Mouse (Mus musculus): ENCODE measurements around the gene Zfp362. TPM values are rescaled to one million over a fixed set of nuclear protein-coding genes. Genes with fewer than 3 reads are reported as not detected.
A peak's percentile ranks its signal among the peaks of the same experiment; 100 is the strongest.

Zfp362 gene
- polyA plus RNA-seq, 2 experiments: 6.2 to 7.6 TPM

- 89% methylated on average over 9 of the region's 9 CpGs for WGBS (ENCODE audit: insufficient replicate concordance)
- H3K4me1 ChIP-seq (replicated peaks; ENCODE audit: control insufficient read depth in 2 of 2, insufficient read depth in 2 of 2, low read length in 1 of 2): no peaks in the 10 kb centered on the region; a peak in 1 of 4 replicates
- no peak for TF ChIP-seq EP300 (IDR thresholded peaks at IDR 0.05; ENCODE audit: low read depth)
- peak; percentile 89 for TF ChIP-seq CTCF (IDR thresholded peaks at IDR 0.05; ENCODE audit: low read depth)
- ATAC-seq (ENCODE audit: insufficient read depth) (peak; percentile 27; the same call in 1 of the 2 replicates), DNase-seq (ENCODE audit: low read depth in 3 of 3, low spot score in 3 of 3) (peak in 2 of 3 experiments; percentile 23 to 25)
- no peak overlapping the region for H3K4me2 ChIP-seq (ENCODE audit: low read depth)
- no peak overlapping the region for H3K27ac ChIP-seq
- H3K36me3 ChIP-seq (replicated peaks; ENCODE audit: control insufficient read depth, insufficient read depth, low read depth): no peaks in the 10 kb centered on the region; the same call in 1 of the 2 replicates
- no peaks in the 10 kb centered on the region for H3K9me3 ChIP-seq (ENCODE audit: control insufficient read depth, low read length)
- no peak overlapping the region for H3K9ac ChIP-seq (replicated peaks)
- no peaks in the 10 kb centered on the region for H3K27me3 ChIP-seq (ENCODE audit: control insufficient read depth, insufficient read depth, low read length)
- no peak overlapping the region for H3K4me3 ChIP-seq (ENCODE audit: insufficient read depth in 1 of 2, low read depth in 2 of 2, low read length in 2 of 2)
These were observed 31.4 kb downstream of the Zfp362 start for GRCm38 (mm10) chr4:128774467-128774866.

GRCm38 (mm10) chr4:128773820-128774219 is 32.0 kb downstream of the Zfp362 start:
- no peak for TF ChIP-seq EP300 (IDR thresholded peaks at IDR 0.05; ENCODE audit: low read depth)
- TF ChIP-seq CTCF (IDR thresholded peaks at IDR 0.05; ENCODE audit: low read depth): no peak
- H3K9me3 ChIP-seq (ENCODE audit: control insufficient read depth, low read length): no peaks in the 10 kb centered on the region

GRCm38 (mm10) chr4:128770698-128771097 is 35.1 kb downstream of the Zfp362 start:
- H3K27me3 ChIP-seq (ENCODE audit: control insufficient read depth, insufficient read depth, low read length): no peaks in the 10 kb centered on the region
- DNase-seq (ENCODE audit: low read depth in 3 of 3, low spot score in 3 of 3) (no peak), ATAC-seq (ENCODE audit: insufficient read depth) (no peak)
- TF ChIP-seq EP300 (IDR thresholded peaks at IDR 0.05; ENCODE audit: low read depth) (no peak), CTCF (IDR thresholded peaks at IDR 0.05; ENCODE audit: low read depth) (no peak)
- no peak overlapping the region for H3K27ac ChIP-seq
- WGBS (ENCODE audit: insufficient replicate concordance): 70% methylated on average over 5 of the region's 5 CpGs
- no peaks in the 10 kb centered on the region; the same call in 1 of the 2 replicates for H3K36me3 ChIP-seq (replicated peaks; ENCODE audit: control insufficient read depth, insufficient read depth, low read depth)
- no peaks in the 10 kb centered on the region; a peak in 1 of 4 replicates for H3K4me1 ChIP-seq (replicated peaks; ENCODE audit: control insufficient read depth in 2 of 2, insufficient read depth in 2 of 2, low read length in 1 of 2)
- H3K9me3 ChIP-seq (ENCODE audit: control insufficient read depth, low read length): no peaks in the 10 kb centered on the region
- no peak overlapping the region for H3K4me3 ChIP-seq (ENCODE audit: insufficient read depth in 1 of 2, low read depth in 2 of 2, low read length in 2 of 2)
- no peak overlapping the region for H3K4me2 ChIP-seq (ENCODE audit: low read depth)
- H3K9ac ChIP-seq (replicated peaks): no peak overlapping the region

More at GRCm38 (mm10) chr4:128773820-128774219, 32.0 kb downstream of the Zfp362 start:
- no peaks in the 10 kb centered on the region; the same call in 1 of the 2 replicates for H3K36me3 ChIP-seq (replicated peaks; ENCODE audit: control insufficient read depth, insufficient read depth, low read depth)
- H3K9ac ChIP-seq (replicated peaks): no peak overlapping the region
- WGBS (ENCODE audit: insufficient replicate concordance): 74% methylated on average over 11 of the region's 11 CpGs
- ATAC-seq (ENCODE audit: insufficient read depth) (no peak), DNase-seq (ENCODE audit: low read depth in 3 of 3, low spot score in 3 of 3) (no peak)
- no peaks in the 10 kb centered on the region; a peak in 1 of 4 replicates for H3K4me1 ChIP-seq (replicated peaks; ENCODE audit: control insufficient read depth in 2 of 2, insufficient read depth in 2 of 2, low read length in 1 of 2)
- no peak overlapping the region for H3K4me2 ChIP-seq (ENCODE audit: low read depth)
- H3K27me3 ChIP-seq (ENCODE audit: control insufficient read depth, insufficient read depth, low read length): no peaks in the 10 kb centered on the region
- H3K27ac ChIP-seq: no peak overlapping the region
- no peak overlapping the region for H3K4me3 ChIP-seq (ENCODE audit: insufficient read depth in 1 of 2, low read depth in 2 of 2, low read length in 2 of 2)

GRCm38 (mm10) chr4:128769569-128770355 is 36.1 kb downstream of the Zfp362 start:
- Histone ChIP-seq H3K4me1 (replicated peaks; ENCODE audit: control insufficient read depth in 2 of 2, insufficient read depth in 2 of 2, low read length in 1 of 2) (no peaks in the 10 kb centered on the region; a peak in 1 of 4 replicates), H3K4me3 (ENCODE audit: insufficient read depth in 1 of 2, low read depth in 2 of 2, low read length in 2 of 2) (no peak overlapping the region), H3K9me3 (ENCODE audit: control insufficient read depth, low read length) (no peaks in the 10 kb centered on the region), H3K27ac (no peak overlapping the region), H3K9ac (replicated peaks) (no peak overlapping the region), H3K27me3 (ENCODE audit: control insufficient read depth, insufficient read depth, low read length) (no peaks in the 10 kb centered on the region), H3K4me2 (ENCODE audit: low read depth) (no peak overlapping the region), H3K36me3 (replicated peaks; ENCODE audit: control insufficient read depth, insufficient read depth, low read depth) (no peaks in the 10 kb centered on the region; the same call in 1 of the 2 replicates)
- DNase-seq (ENCODE audit: low read depth in 3 of 3, low spot score in 3 of 3) (no peak), ATAC-seq (ENCODE audit: insufficient read depth) (no peak)
- WGBS (ENCODE audit: insufficient replicate concordance): 62% methylated on average over 13 of the region's 13 CpGs
- no peak for TF ChIP-seq CTCF (IDR thresholded peaks at IDR 0.05; ENCODE audit: low read depth)
- TF ChIP-seq EP300 (IDR thresholded peaks at IDR 0.05; ENCODE audit: low read depth): no peak

- no peaks in the 10 kb centered on the region for H3K27me3 ChIP-seq (ENCODE audit: control insufficient read depth, insufficient read depth, low read length)
- H3K4me1 ChIP-seq (replicated peaks; ENCODE audit: control insufficient read depth in 2 of 2, insufficient read depth in 2 of 2, low read length in 1 of 2): no peaks in the 10 kb centered on the region; a peak in 1 of 4 replicates
- H3K4me3 ChIP-seq (ENCODE audit: insufficient read depth in 1 of 2, low read depth in 2 of 2, low read length in 2 of 2): no peak overlapping the region
- WGBS (ENCODE audit: insufficient replicate concordance): 69% methylated on average over 13 of the region's 13 CpGs
- no peak for DNase-seq (ENCODE audit: low read depth in 3 of 3, low spot score in 3 of 3)
- H3K9ac ChIP-seq (replicated peaks): no peak overlapping the region
- H3K9me3 ChIP-seq (ENCODE audit: control insufficient read depth, low read length): no peaks in the 10 kb centered on the region
- ATAC-seq (ENCODE audit: insufficient read depth): no peak
- no peak for TF ChIP-seq CTCF (IDR thresholded peaks at IDR 0.05; ENCODE audit: low read depth)
- no peak for TF ChIP-seq EP300 (IDR thresholded peaks at IDR 0.05; ENCODE audit: low read depth)
- no peak overlapping the region for H3K4me2 ChIP-seq (ENCODE audit: low read depth)
- no peak overlapping the region for H3K27ac ChIP-seq
- H3K36me3 ChIP-seq (replicated peaks; ENCODE audit: control insufficient read depth, insufficient read depth, low read depth): no peaks in the 10 kb centered on the region
These were observed 37.7 kb downstream of the Zfp362 start for GRCm38 (mm10) chr4:128768120-128768519.
